Mouse (Mus musculus) olfactory bulb, adult 2 months (tissue): ENCODE results near the gene Fam120a.

Experiments used
- CTCF ChIP-seq: fragments of 200-500 bp; IDR thresholded peaks from 2 replicates; pipeline ENCODE4 v1.5.1; 2012; ENCODE audit warnings: low read depth, mild to moderate bottlenecking, low read length, moderate library complexity; ENCODE audit not compliant: insufficient read depth
- POLR2A ChIP-seq: fragments of 200-500 bp; IDR thresholded peaks from 2 replicates; pipeline ENCODE4 v1.6.1; 2012; ENCODE audit warnings: mild to moderate bottlenecking, low read depth, low read length, moderate library complexity; ENCODE audit not compliant: insufficient read depth

GRCm38 (mm10) chr13:48857246-48857932 lies 110.4 kb downstream of the Fam120a start:
- TF ChIP-seq CTCF (no peak), POLR2A (no peak)
